Mouse (Mus musculus): Measurements from ENCODE around the gene Tbc1d22a. TPM values are rescaled to one million over a fixed set of nuclear protein-coding genes. Genes with fewer than 3 reads are reported as not detected.

Tbc1d22a gene
- total and polyA plus RNA-seq, 2 experiments from 2014 or later = 13.9 to 19.8 TPM

DNA sequence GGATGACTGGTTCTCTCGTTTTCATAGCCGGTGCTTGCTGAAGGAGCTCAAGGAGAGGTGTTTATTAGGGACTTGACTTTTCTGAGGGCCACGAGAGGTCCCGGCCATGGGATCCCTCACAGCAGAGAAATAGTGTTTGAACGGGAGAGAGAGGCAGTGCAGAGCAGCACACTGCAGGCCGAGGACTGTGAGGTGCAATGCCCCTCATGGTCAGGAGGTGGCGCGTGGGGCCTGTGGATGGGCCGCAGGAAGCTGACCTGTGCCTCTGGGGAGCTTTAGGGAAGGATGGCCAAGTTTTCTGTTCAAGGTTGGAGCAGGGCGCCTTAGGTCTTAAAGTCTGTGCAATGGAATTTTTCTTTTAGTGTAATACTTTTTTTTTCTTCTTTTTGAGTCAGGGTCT, 25.5 kb downstream of the Tbc1d22a start:
- DNase-seq (ENCODE audit: low spot score) (peak; percentile 66), ATAC-seq (ENCODE audit: low FRiP score) (no peak)
- Histone ChIP-seq H3K27me3 (ENCODE audit: insufficient read depth, low read length) (no peaks in the 10 kb centered on the region), H3K36me3 (ENCODE audit: insufficient read depth, low read length) (peaks cover 18% of the 10 kb centered on the region; the same call in 1 of the 2 replicates), H3K9ac (replicated peaks; ENCODE audit: low read length, poor library complexity, severe bottlenecking) (no peak overlapping the region), H3K4me3 (ENCODE audit: low read depth, low read length) (no peak overlapping the region), H3K4me2 (ENCODE audit: low read depth, low read length, poor library complexity, severe bottlenecking) (no peak overlapping the region), H3K9me3 (ENCODE audit: low read length) (no peaks in the 10 kb centered on the region), H3K4me1 (ENCODE audit: insufficient read depth, low read length) (no peaks in the 10 kb centered on the region), H3K27ac (ENCODE audit: low read depth, low read length) (no peak overlapping the region)
- peak; percentile 85 for TF ChIP-seq CTCF (IDR thresholded peaks at IDR 0.05)
- 32% methylated on average over 10 of the region's 10 CpGs for WGBS

DNA sequence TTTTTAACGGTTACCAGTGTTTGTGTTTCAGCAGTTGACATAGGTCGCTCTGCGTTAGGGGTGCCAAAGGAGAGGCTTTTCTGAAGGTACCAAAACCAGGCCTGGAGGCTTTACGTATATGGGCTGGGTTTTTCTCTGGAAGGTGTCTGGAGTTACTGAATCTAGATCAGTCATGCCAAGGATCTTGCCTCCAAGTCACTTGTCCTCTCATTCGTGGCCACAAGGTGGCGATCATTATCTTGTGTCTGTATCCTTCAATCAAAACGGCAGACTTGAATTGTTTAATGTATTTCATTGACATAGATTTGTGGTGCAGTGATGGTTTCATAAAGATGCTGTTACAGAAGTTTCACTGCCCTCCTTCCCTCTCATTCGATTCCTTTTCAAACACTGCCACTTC, 29.4 kb downstream of the Tbc1d22a start:
- ATAC-seq (ENCODE audit: low FRiP score) (no peak), DNase-seq (ENCODE audit: low spot score) (peak; percentile 86)
- WGBS = 39% methylated on average over 8 of the region's 8 CpGs
- no peak overlapping the region for H3K4me2 ChIP-seq (ENCODE audit: low read depth, low read length, poor library complexity, severe bottlenecking)
- peaks cover 2% of the 10 kb centered on the region; the same call in 1 of the 2 replicates for H3K36me3 ChIP-seq (ENCODE audit: insufficient read depth, low read length)
- no peaks in the 10 kb centered on the region for H3K27me3 ChIP-seq (ENCODE audit: insufficient read depth, low read length)
- no peaks in the 10 kb centered on the region for H3K9me3 ChIP-seq (ENCODE audit: low read length)
- no peak overlapping the region for H3K4me3 ChIP-seq (ENCODE audit: low read depth, low read length)
- no peak overlapping the region for H3K9ac ChIP-seq (replicated peaks; ENCODE audit: low read length, poor library complexity, severe bottlenecking)
- H3K4me1 ChIP-seq (ENCODE audit: insufficient read depth, low read length) = no peaks in the 10 kb centered on the region
- no peak overlapping the region for H3K27ac ChIP-seq (ENCODE audit: low read depth, low read length)
- TF ChIP-seq CTCF (IDR thresholded peaks at IDR 0.05) = peak; percentile 89

DNA sequence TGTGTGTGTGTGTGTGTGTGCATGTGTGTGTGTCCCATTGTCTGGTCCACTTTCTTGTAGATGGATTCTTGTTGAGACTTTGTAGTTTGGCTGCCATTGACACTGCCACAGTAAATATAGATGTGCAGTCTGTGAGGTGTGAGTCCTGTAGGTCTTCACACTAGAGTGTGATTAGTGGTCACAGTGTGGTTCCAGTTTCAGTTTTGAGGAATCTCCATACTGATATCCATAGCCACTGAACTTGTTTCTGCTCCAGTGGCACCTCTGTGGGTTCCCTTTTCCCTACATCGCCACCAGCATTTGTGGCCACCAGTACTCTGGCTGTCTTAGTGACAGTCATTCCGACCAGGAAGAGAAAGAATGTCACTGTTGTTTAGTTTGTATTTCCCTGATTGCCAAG, 30.1 kb downstream of the Tbc1d22a start:
- 92% methylated on average over 2 of the region's 2 CpGs for WGBS
- no peak overlapping the region for H3K4me3 ChIP-seq (ENCODE audit: low read depth, low read length)
- no peak overlapping the region for H3K27ac ChIP-seq (ENCODE audit: low read depth, low read length)
- no peaks in the 10 kb centered on the region; the same call in 1 of the 2 replicates for H3K36me3 ChIP-seq (ENCODE audit: insufficient read depth, low read length)
- ATAC-seq (ENCODE audit: low FRiP score) = no peak
- no peak for DNase-seq (ENCODE audit: low spot score)
- H3K27me3 ChIP-seq (ENCODE audit: insufficient read depth, low read length) = no peaks in the 10 kb centered on the region
- no peak overlapping the region for H3K9ac ChIP-seq (replicated peaks; ENCODE audit: low read length, poor library complexity, severe bottlenecking)
- H3K4me1 ChIP-seq (ENCODE audit: insufficient read depth, low read length) = no peaks in the 10 kb centered on the region
- H3K4me2 ChIP-seq (ENCODE audit: low read depth, low read length, poor library complexity, severe bottlenecking) = no peak overlapping the region
- TF ChIP-seq CTCF (IDR thresholded peaks at IDR 0.05) = no peak
- H3K9me3 ChIP-seq (ENCODE audit: low read length) = no peaks in the 10 kb centered on the region

DNA sequence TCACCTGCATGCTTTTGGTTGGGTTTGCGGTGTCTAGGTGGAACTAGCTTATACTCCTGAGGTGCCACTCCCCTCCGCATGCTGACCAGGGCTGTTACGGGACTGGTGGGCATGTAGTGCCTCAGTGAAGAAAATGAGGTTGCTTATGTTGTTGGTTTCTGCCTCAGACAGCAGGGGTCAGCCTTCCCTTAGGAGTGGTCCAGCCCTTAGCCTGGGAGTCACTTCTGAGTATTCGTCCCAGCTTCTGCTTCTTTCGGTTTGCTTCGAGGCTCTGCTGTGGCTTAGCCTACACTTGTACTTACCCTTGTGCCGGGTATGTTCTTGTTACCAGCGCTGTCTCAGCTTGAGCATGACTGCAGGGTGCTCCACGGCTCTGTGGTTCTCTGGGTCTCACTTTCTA, 36.0 kb downstream of the Tbc1d22a start:
- Histone ChIP-seq H3K36me3 (ENCODE audit: insufficient read depth, low read length) (no peaks in the 10 kb centered on the region; the same call in 1 of the 2 replicates), H3K27ac (ENCODE audit: low read depth, low read length) (no peak overlapping the region), H3K4me2 (ENCODE audit: low read depth, low read length, poor library complexity, severe bottlenecking) (no peak overlapping the region), H3K4me1 (ENCODE audit: insufficient read depth, low read length) (no peaks in the 10 kb centered on the region; the same call in 1 of the 2 replicates), H3K9me3 (ENCODE audit: low read length) (no peaks in the 10 kb centered on the region), H3K4me3 (ENCODE audit: low read depth, low read length) (no peak overlapping the region), H3K9ac (replicated peaks; ENCODE audit: low read length, poor library complexity, severe bottlenecking) (no peak overlapping the region), H3K27me3 (ENCODE audit: insufficient read depth, low read length) (no peaks in the 10 kb centered on the region)
- ATAC-seq (ENCODE audit: low FRiP score) = peak; percentile 38; the same call in 1 of the 2 replicates
- WGBS = 53% methylated on average over 9 of the region's 9 CpGs
- DNase-seq (ENCODE audit: low spot score) = peak; percentile 87
- peak; percentile 83 for TF ChIP-seq CTCF (IDR thresholded peaks at IDR 0.05)

DNA sequence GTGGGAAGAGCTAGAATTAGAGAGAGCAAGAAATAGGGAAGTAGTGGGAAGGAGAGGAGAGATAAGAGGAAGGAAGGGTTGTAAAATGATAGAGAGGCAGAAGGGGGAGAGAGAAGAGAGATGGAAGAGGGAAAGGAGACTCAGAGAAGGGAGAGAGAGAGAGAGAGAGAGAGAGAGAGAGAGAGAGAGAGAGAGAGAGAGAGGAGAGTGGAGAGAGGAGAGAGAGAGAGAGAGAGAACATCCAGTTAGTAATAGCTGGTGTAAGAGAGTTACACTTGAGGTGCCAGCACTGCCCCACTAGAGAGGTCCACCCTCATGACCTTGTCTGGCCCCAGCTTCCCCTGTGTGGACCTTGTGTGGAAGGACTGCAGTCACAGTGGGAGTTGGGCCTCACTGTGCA, 37.9 kb downstream of the Tbc1d22a start:
- H3K9me3 ChIP-seq (ENCODE audit: low read length) = no peaks in the 10 kb centered on the region
- no peak for TF ChIP-seq CTCF (IDR thresholded peaks at IDR 0.05)

DNA sequence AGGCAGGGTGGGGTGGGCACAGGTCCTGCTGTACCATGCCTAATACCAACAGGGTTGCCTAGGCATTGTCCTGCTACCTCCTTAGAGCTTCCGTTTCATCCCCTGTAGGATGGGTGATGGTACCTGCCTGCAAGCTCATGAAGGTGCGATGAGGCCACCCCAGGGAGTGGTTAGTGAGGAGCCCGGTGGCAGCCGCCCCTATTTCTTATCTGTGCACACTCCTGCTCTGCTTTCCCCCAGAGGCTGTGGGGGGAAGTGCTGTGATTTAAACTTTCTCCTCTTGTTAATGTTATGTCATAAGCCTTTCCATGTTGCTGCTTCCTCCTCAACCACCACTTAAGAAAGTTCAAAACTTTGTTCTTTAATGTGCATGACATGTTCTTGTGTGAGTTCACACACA, 38.4 kb downstream of the Tbc1d22a start:
- H3K27ac ChIP-seq (ENCODE audit: low read depth, low read length) = no peak overlapping the region
- WGBS = 72% methylated on average over 4 of the region's 4 CpGs
- no peaks in the 10 kb centered on the region for H3K27me3 ChIP-seq (ENCODE audit: insufficient read depth, low read length)
- TF ChIP-seq CTCF (IDR thresholded peaks at IDR 0.05) = peak; percentile 46
- no peak overlapping the region for H3K4me3 ChIP-seq (ENCODE audit: low read depth, low read length)
- ATAC-seq (ENCODE audit: low FRiP score) (no peak), DNase-seq (ENCODE audit: low spot score) (no peak)
- no peak overlapping the region for H3K9ac ChIP-seq (replicated peaks; ENCODE audit: low read length, poor library complexity, severe bottlenecking)
- no peaks in the 10 kb centered on the region for H3K9me3 ChIP-seq (ENCODE audit: low read length)
- no peak overlapping the region for H3K4me2 ChIP-seq (ENCODE audit: low read depth, low read length, poor library complexity, severe bottlenecking)
- no peaks in the 10 kb centered on the region; the same call in 1 of the 2 replicates for H3K4me1 ChIP-seq (ENCODE audit: insufficient read depth, low read length)
- no peaks in the 10 kb centered on the region for H3K36me3 ChIP-seq (ENCODE audit: insufficient read depth, low read length)

More for the DNA sequence above, 37.9 kb downstream of the Tbc1d22a start:
- no peak for ATAC-seq (ENCODE audit: low FRiP score)
- no peaks in the 10 kb centered on the region for H3K36me3 ChIP-seq (ENCODE audit: insufficient read depth, low read length)
- H3K4me2 ChIP-seq (ENCODE audit: low read depth, low read length, poor library complexity, severe bottlenecking) = no peak overlapping the region
- no peak overlapping the region for H3K4me3 ChIP-seq (ENCODE audit: low read depth, low read length)
- no peaks in the 10 kb centered on the region; the same call in 1 of the 2 replicates for H3K4me1 ChIP-seq (ENCODE audit: insufficient read depth, low read length)
- DNase-seq (ENCODE audit: low spot score) = no peak
- no peaks in the 10 kb centered on the region for H3K27me3 ChIP-seq (ENCODE audit: insufficient read depth, low read length)
- H3K9ac ChIP-seq (replicated peaks; ENCODE audit: low read length, poor library complexity, severe bottlenecking) = no peak overlapping the region
- H3K27ac ChIP-seq (ENCODE audit: low read depth, low read length) = no peak overlapping the region
